Mouse (Mus musculus): ENCODE measurements around the gene Pip5k1a. TPM values are rescaled to one million over a fixed set of nuclear protein-coding genes. Genes with fewer than 3 reads are reported as not detected.
"Not testable (repeated sequence)": the region's sequence is repeated elsewhere in the genome, so short reads cannot be mapped to it uniquely, and the experiment has no call there.

Gene Pip5k1a
- polyA plus RNA-seq, 1 experiment: not detected

DNA sequence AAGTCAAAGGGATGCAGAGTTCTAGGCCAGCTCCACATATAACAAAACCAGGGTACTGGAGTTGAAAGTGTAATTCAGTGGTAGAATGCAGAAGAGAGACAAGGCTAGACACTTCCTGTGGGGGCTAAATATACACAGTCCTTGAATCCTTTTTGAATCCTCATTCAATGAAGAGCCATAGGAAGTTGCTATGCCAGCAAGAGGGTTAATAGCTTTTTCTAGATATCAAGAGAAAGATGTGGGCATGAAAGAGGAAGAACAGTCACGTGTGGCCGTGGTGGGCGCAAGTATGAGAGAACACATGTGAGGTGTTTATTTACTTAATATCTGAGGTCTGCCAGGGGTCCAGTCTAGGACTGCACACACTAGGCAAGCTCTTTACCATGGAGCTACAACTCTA is 29.6 kb upstream of the Pip5k1a start:
- Histone ChIP-seq H3K4me1 (ENCODE audit: control insufficient read depth, insufficient read depth, low read length) (peaks cover 3% of the 10 kb centered on the region), H3K4me3 (ENCODE audit: insufficient read depth, low read depth, low read length) (no peak overlapping the region), H3K27ac (ENCODE audit: insufficient read depth, low read depth, low read length) (no peak overlapping the region)
- WGBS: 91% methylated on average over 3 of the region's 3 CpGs
- no peak for TF ChIP-seq CTCF (IDR thresholded peaks at IDR 0.05; ENCODE audit: insufficient read depth, low read depth, low read length)

DNA sequence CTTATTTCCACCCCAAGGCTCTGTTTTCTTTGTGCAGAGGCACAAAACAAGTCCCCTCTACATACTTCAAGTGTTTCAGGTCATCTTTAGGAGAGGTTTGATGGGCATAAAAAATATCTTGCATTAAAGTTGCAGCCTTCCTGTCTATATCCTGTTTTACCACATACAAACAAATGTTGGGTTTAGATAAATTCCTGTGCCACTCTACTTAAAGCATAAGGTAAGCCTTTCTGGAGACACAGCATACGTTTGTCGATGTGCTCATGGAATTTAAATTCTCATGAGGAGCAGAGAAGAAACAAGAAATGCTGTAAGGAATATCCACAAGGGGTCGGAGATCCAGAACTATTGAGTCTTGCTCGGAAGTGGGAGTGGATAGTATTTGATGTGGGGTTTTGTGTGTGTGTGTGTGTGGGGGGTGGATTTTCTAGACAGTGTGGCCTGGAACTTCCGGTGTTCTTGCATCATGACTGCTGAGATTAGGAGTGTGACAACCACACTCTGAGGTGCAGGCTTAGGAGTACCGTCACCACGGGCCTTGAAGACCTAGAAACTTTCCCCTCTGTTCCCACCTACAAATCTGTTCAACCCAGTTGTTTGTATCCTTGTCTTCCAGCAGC is 28.8 kb upstream of the Pip5k1a start:
- 48% methylated on average over 7 of the region's 7 CpGs for WGBS
- Histone ChIP-seq H3K4me3 (ENCODE audit: insufficient read depth, low read depth, low read length) (no peak overlapping the region), H3K4me1 (ENCODE audit: control insufficient read depth, insufficient read depth, low read length) (peaks cover 3% of the 10 kb centered on the region), H3K27ac (ENCODE audit: insufficient read depth, low read depth, low read length) (no peak overlapping the region)
- no peak for TF ChIP-seq CTCF (IDR thresholded peaks at IDR 0.05; ENCODE audit: insufficient read depth, low read depth, low read length)
- TF ChIP-seq POLR2A (IDR thresholded peaks at IDR 0.05; ENCODE audit: insufficient read depth, low read depth, low read length): no peak

- TF ChIP-seq POLR2A (IDR thresholded peaks at IDR 0.05; ENCODE audit: insufficient read depth, low read depth, low read length): no peak
- no peak for TF ChIP-seq CTCF (IDR thresholded peaks at IDR 0.05; ENCODE audit: insufficient read depth, low read depth, low read length)
- peak overlapping the region; percentile 24 for H3K4me3 ChIP-seq (ENCODE audit: insufficient read depth, low read depth, low read length)
- 19% methylated on average over 6 of the region's 6 CpGs for WGBS
- H3K27ac ChIP-seq (ENCODE audit: insufficient read depth, low read depth, low read length): no peak overlapping the region
- peaks cover 3% of the 10 kb centered on the region for H3K4me1 ChIP-seq (ENCODE audit: control insufficient read depth, insufficient read depth, low read length)
Observed at GRCm38 (mm10) chr3:95135023-95135422, 28.3 kb upstream of the Pip5k1a start.

GRCm38 (mm10) chr3:95134133-95134532 is 27.4 kb upstream of the Pip5k1a start:
- not testable (repeated sequence) for H3K27ac ChIP-seq (ENCODE audit: insufficient read depth, low read depth, low read length); H3K4me3 ChIP-seq (ENCODE audit: insufficient read depth, low read depth, low read length); H3K4me1 ChIP-seq (ENCODE audit: control insufficient read depth, insufficient read depth, low read length)
- whole genome bisulfite sequencing: no CpG with 5 or more reads among the region's 12 CpGs

GRCm38 (mm10) chr3:95133680-95134101 is 27.0 kb upstream of the Pip5k1a start, which contains the start of the genes Scnm1 and Lysmd1:
Gene Scnm1, minus strand, starts transcription at chr3:95134011.
Gene Lysmd1, plus strand, starts transcription at chr3:95134088.
- Histone ChIP-seq H3K4me1 (ENCODE audit: control insufficient read depth, insufficient read depth, low read length) (peaks cover 3% of the 10 kb centered on the region), H3K4me3 (ENCODE audit: insufficient read depth, low read depth, low read length) (peak within 1 kb of the TSS; percentile 57), H3K27ac (ENCODE audit: insufficient read depth, low read depth, low read length) (peak within 1 kb of the TSS; percentile 63)
- TF ChIP-seq POLR2A (IDR thresholded peaks at IDR 0.05; ENCODE audit: insufficient read depth, low read depth, low read length) (no peak), CTCF (IDR thresholded peaks at IDR 0.05; ENCODE audit: insufficient read depth, low read depth, low read length) (no peak)
- WGBS: under 1% methylated on average over 20 of the region's 20 CpGs

DNA sequence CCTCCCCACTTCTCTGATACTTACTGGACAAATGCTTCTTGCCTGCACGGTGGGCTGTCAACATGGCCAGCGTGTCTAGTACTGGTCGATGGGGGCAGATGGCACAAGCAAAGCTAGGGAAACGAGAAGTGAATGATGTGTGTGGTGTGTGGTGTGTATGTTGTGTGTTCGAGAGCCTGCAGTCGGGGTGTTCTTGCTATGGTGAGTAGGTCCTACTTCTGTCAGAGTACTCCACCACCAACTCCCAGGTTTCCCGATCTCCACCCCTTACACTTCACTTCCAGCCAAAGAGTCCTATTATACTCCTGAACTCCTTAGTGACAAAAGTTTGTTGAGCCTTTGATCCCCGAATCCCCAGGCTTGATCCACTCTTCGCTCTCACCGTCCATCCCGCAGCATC is 26.4 kb upstream of the Pip5k1a start:
- Histone ChIP-seq H3K4me1 (ENCODE audit: control insufficient read depth, insufficient read depth, low read length) (peaks cover 3% of the 10 kb centered on the region), H3K27ac (ENCODE audit: insufficient read depth, low read depth, low read length) (peak overlapping the region; percentile 63), H3K4me3 (ENCODE audit: insufficient read depth, low read depth, low read length) (peak overlapping the region; percentile 57)
- TF ChIP-seq POLR2A (IDR thresholded peaks at IDR 0.05; ENCODE audit: insufficient read depth, low read depth, low read length) (no peak), CTCF (IDR thresholded peaks at IDR 0.05; ENCODE audit: insufficient read depth, low read depth, low read length) (no peak)
- 58% methylated on average over 11 of the region's 11 CpGs for WGBS

DNA sequence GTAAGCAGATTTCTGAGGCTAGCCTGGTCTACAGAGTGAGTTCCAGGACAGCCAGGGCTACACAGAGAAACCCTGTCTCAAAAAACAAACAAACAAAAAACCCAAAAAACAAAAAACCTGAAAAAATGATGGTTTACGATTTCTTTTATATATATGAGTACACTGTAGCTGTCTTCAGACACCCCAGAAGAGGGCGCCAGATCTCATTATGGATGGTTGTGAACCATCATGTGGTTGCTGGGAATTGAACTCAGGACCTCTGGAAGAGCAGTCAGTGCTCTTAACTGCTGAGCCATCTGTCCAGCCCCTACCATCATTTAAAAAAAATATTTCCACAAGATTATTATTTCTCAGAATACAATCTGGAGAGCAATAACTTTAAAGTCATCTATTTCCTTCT is 25.7 kb upstream of the Pip5k1a start:
- not testable (repeated sequence) for H3K4me1 ChIP-seq (ENCODE audit: control insufficient read depth, insufficient read depth, low read length); H3K27ac ChIP-seq (ENCODE audit: insufficient read depth, low read depth, low read length); H3K4me3 ChIP-seq (ENCODE audit: insufficient read depth, low read depth, low read length)
- 87% methylated on average over 2 of the region's 2 CpGs for WGBS

DNA sequence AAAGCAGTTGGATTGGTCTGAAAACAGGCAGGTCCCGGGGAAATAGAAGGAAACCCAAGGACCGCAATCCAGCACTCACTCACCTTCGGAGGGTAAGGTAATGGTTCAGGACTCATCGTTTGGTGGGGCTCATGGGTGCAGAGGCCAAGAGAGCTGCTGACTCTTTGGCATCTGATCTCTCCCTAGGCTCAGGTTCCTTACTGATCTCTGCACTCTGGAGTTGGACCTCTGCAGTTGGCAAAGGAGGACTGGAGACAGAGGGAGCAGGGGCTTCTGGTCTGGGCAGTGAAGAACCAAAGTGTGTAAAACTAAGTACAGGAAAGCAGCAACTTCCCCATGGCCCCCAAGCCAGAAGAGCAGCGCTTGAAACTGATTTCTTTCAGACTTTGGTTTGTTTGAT is 23.4 kb upstream of the Pip5k1a start:
- H3K27ac ChIP-seq (ENCODE audit: insufficient read depth, low read depth, low read length): no peak overlapping the region
- TF ChIP-seq POLR2A (IDR thresholded peaks at IDR 0.05; ENCODE audit: insufficient read depth, low read depth, low read length) (no peak), CTCF (IDR thresholded peaks at IDR 0.05; ENCODE audit: insufficient read depth, low read depth, low read length) (no peak)
- H3K4me1 ChIP-seq (ENCODE audit: control insufficient read depth, insufficient read depth, low read length): peaks cover 4% of the 10 kb centered on the region
- WGBS: 88% methylated on average over 5 of the region's 5 CpGs
- H3K4me3 ChIP-seq (ENCODE audit: insufficient read depth, low read depth, low read length): no peak overlapping the region

DNA sequence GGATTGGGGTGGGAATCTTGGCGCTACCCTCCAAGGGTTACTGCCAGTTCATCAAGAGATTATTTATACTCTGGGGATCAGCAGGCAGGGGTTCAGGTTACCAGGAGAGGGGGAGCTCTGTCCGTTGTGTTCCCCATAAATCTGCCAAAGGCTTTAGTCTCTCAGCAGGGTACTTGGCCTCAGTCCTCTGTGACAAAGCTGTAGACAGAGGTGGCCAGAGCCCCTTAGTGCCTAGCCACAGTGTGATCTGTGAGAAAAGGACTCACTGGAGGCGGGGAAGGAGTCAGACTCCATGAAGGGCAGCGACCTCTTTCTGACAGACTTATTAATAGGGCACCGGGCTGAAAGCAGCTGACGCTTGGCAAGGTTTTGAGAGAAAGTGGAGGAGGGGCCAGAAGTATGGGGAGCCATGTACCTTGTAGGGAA is 22.5 kb upstream of the Pip5k1a start:
- no peak overlapping the region for H3K4me3 ChIP-seq (ENCODE audit: insufficient read depth, low read depth, low read length)
- H3K27ac ChIP-seq (ENCODE audit: insufficient read depth, low read depth, low read length): no peak overlapping the region
- TF ChIP-seq POLR2A (IDR thresholded peaks at IDR 0.05; ENCODE audit: insufficient read depth, low read depth, low read length) (no peak), CTCF (IDR thresholded peaks at IDR 0.05; ENCODE audit: insufficient read depth, low read depth, low read length) (no peak)
- 37% methylated on average over 6 of the region's 6 CpGs for WGBS
- H3K4me1 ChIP-seq (ENCODE audit: control insufficient read depth, insufficient read depth, low read length): peaks cover 9% of the 10 kb centered on the region

DNA sequence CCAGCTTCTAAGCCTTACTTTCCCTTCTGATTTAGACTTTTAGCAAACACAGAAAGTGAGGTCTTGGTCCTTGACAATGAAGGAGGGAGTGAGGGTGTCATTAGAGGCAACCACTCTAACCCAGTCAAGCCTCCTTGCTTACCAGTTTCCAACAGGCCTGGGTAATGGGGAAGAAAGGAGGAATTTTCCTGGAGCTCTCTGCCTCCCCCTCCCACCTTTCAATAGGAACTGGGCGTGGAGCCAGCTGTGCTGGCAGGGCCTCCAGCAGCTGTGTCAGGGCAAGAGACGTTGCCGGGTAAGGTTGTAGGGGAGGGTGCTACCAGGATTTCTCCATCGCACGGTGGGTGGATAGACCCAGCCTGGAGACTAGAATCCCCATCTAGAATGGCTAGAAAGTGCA is 18.2 kb upstream of the Pip5k1a start:
- TF ChIP-seq CTCF (IDR thresholded peaks at IDR 0.05; ENCODE audit: insufficient read depth, low read depth, low read length) (no peak), POLR2A (IDR thresholded peaks at IDR 0.05; ENCODE audit: insufficient read depth, low read depth, low read length) (no peak)
- WGBS: 3% methylated on average over 5 of the region's 5 CpGs
- no peak overlapping the region for H3K4me3 ChIP-seq (ENCODE audit: insufficient read depth, low read depth, low read length)
- H3K4me1 ChIP-seq (ENCODE audit: control insufficient read depth, insufficient read depth, low read length): peaks cover 7% of the 10 kb centered on the region
- H3K27ac ChIP-seq (ENCODE audit: insufficient read depth, low read depth, low read length): peak overlapping the region; percentile 33; the same call in 1 of the 2 replicates
